Mouse (Mus musculus): ENCODE measurements around the gene Cbfb. TPM values are rescaled to one million over a fixed set of nuclear protein-coding genes. Genes with fewer than 3 reads are reported as not detected.
"Not testable (repeated sequence)": the region's sequence is repeated elsewhere in the genome, so short reads cannot be mapped to it uniquely, and the experiment has no call there.

The Cbfb gene
- total RNA-seq (2022), result 10 to 100 TPM; 17.4 to 21.8 (median 18.4) TPM

GRCm38 (mm10) chr8:105170381-105171115 is at the start of gene Cbfb:
Cbfb (plus strand) TSS chr8:105170674.
- DNase-seq (ENCODE audit: low spot score in 2 of 2), result peak; percentile 86 to 93

GRCm38 (mm10) chr8:105129864-105130263 is 40.6 kb upstream of the Cbfb start:
- DNase-seq (ENCODE audit: low spot score in 2 of 2), result no peak

- DNase-seq (ENCODE audit: low spot score in 2 of 2), result no peak
These were observed 39.0 kb upstream of the Cbfb start, which contains the start of gene Ces4a for GRCm38 (mm10) chr8:105131509-105131908. Ces4a (plus strand) TSS chr8:105131800.

GRCm38 (mm10) chr8:105138423-105138822 is 32.1 kb upstream of the Cbfb start:
- peak in 1 of 2 experiments; percentile 60 for DNase-seq (ENCODE audit: low spot score in 2 of 2)

- DNase-seq (ENCODE audit: low spot score in 2 of 2), result no peak
These were observed 28.1 kb upstream of the Cbfb start for GRCm38 (mm10) chr8:105142395-105142794.

GRCm38 (mm10) chr8:105151654-105152053 is 18.8 kb upstream of the Cbfb start:
- DNase-seq (ENCODE audit: low spot score in 2 of 2), result no peak

GRCm38 (mm10) chr8:105152623-105153398 is 17.7 kb upstream of the Cbfb start:
- peak; percentile 22 to 64 for DNase-seq (ENCODE audit: low spot score in 2 of 2)

GRCm38 (mm10) chr8:105154316-105154715 is 16.2 kb upstream of the Cbfb start:
- DNase-seq (ENCODE audit: low spot score in 2 of 2), result no peak

- no peak for DNase-seq (ENCODE audit: low spot score in 2 of 2)
These were observed 15.3 kb upstream of the Cbfb start for GRCm38 (mm10) chr8:105155091-105155745.

GRCm38 (mm10) chr8:105157555-105157954 is 12.9 kb upstream of the Cbfb start:
- DNase-seq (ENCODE audit: low spot score in 2 of 2), result no peak

GRCm38 (mm10) chr8:105158084-105158483 is 12.4 kb upstream of the Cbfb start:
- no peak for DNase-seq (ENCODE audit: low spot score in 2 of 2)

GRCm38 (mm10) chr8:105161121-105161652 is 9.3 kb upstream of the Cbfb start:
- no peak for DNase-seq (ENCODE audit: low spot score in 2 of 2)

- no peak for DNase-seq (ENCODE audit: low spot score in 2 of 2)
These were observed 6.1 kb upstream of the Cbfb start for GRCm38 (mm10) chr8:105164272-105164902.

- no peak for DNase-seq (ENCODE audit: low spot score in 2 of 2)
These were observed 5.3 kb upstream of the Cbfb start for GRCm38 (mm10) chr8:105165191-105165590.

- DNase-seq (ENCODE audit: low spot score in 2 of 2), result no peak
These were observed 3.4 kb upstream of the Cbfb start for GRCm38 (mm10) chr8:105167116-105167515.

GRCm38 (mm10) chr8:105169582-105169981 is 892 bp upstream of the Cbfb start:
- no peak for DNase-seq (ENCODE audit: low spot score in 2 of 2)

GRCm38 (mm10) chr8:105170041-105170380 is 463 bp upstream of the Cbfb start:
- DNase-seq (ENCODE audit: low spot score in 2 of 2), result no peak

- peak; percentile 23 to 30 for DNase-seq (ENCODE audit: low spot score in 2 of 2)
These were observed 885 bp downstream of the Cbfb start for GRCm38 (mm10) chr8:105171116-105172002.

GRCm38 (mm10) chr8:105172003-105172362 is 1.5 kb downstream of the Cbfb start:
- DNase-seq (ENCODE audit: low spot score in 2 of 2), result no peak

GRCm38 (mm10) chr8:105175287-105175686 is 4.8 kb downstream of the Cbfb start:
- not testable (repeated sequence) for DNase-seq (ENCODE audit: low spot score in 2 of 2)

Data from left cerebral cortex, adult 8-10 months (tissue).